Mouse (Mus musculus) ES-Bruce4 (cell line): Measurements from ENCODE around the gene Flot2.

Experiments
- CTCF ChIP-seq: IDR thresholded peaks from one replicate; pipeline ENCODE4 v1.8.1; 2011; ENCODE audit warnings: low read depth, low read length
- EP300 ChIP-seq: IDR thresholded peaks from 2 replicates; pipeline ENCODE4 v1.6.1; 2011; ENCODE audit warnings: low read depth, low read length; ENCODE audit not compliant: insufficient read depth
- POLR2A ChIP-seq: IDR thresholded peaks from one replicate; pipeline ENCODE4 v1.8.1; 2011; ENCODE audit warnings: low read length; ENCODE audit not compliant: insufficient read depth

- TF ChIP-seq POLR2A (no peak), CTCF (peak; percentile 87), EP300 (peak; percentile 71; the same call in 1 of the 2 replicates)
Measured at GRCm38 (mm10) chr11:78031947-78032808, 5.6 kb upstream of the Flot2 start, which contains the start of gene Dhrs13.
